Mouse (Mus musculus) limb, embryonic 14.5 days (tissue): ENCODE results near the gene Kpna6. TPM values are rescaled to one million over a fixed set of nuclear protein-coding genes. Genes with fewer than 3 reads are reported as not detected.

Experiments
- ATAC-seq: fragments of 200-750 bp; cut with Nextera tagmentation; 2 replicates; pipeline ENCODE4 v1.8.0; 2017; ENCODE audit warnings: low read depth, moderate number of reproducible peaks, moderate TSS enrichment; ENCODE audit not compliant: low FRiP score
- DNase-seq: peaks from one replicate; pipeline ENCODE4 v3.0.0-alpha.2; 2015; ENCODE audit warnings: low spot score
- H3K27ac ChIP-seq: fragments of 300-500 bp; sonication (generic); replicated peaks from 2 replicates; pipeline ENCODE4 v1.5.1; 2014; ENCODE audit warnings: low read depth, mild to moderate bottlenecking, low read length, moderate library complexity, mixed read lengths
- H3K27me3 ChIP-seq: fragments of 300-500 bp; sonication (generic); 2 replicates; pipeline ENCODE4 v1.6.1; 2014; ENCODE audit warnings: low read length, mixed read lengths; ENCODE audit not compliant: control insufficient read depth, insufficient read depth
- H3K36me3 ChIP-seq: fragments of 300-500 bp; sonication (generic); 2 replicates; pipeline ENCODE4 v1.6.1; 2014; ENCODE audit warnings: mild to moderate bottlenecking, low read length, moderate library complexity, mixed read lengths; ENCODE audit not compliant: control insufficient read depth, insufficient read depth
- H3K4me1 ChIP-seq: fragments of 300-500 bp; sonication (generic); 2 replicates; pipeline ENCODE4 v1.6.1; 2014; ENCODE audit warnings: antibody characterized with exemption, low read length, mixed read lengths; ENCODE audit not compliant: control insufficient read depth, insufficient read depth
- H3K4me2 ChIP-seq: fragments of 300-500 bp; sonication (generic); replicated peaks from 2 replicates; pipeline ENCODE4 v1.6.1; 2014; ENCODE audit warnings: low read depth, mild to moderate bottlenecking, low read length, moderate library complexity; ENCODE audit not compliant: severe bottlenecking
- H3K4me3 ChIP-seq: fragments of 300-500 bp; sonication (generic); replicated peaks from 2 replicates; pipeline ENCODE4 v1.5.1; 2014; ENCODE audit warnings: low read length
- H3K9ac ChIP-seq: fragments of 300-500 bp; sonication (generic); 2 replicates; pipeline ENCODE4 v1.6.1; 2014; ENCODE audit warnings: mild to moderate bottlenecking, low read depth, low read length, moderate library complexity; ENCODE audit not compliant: severe bottlenecking
- H3K9me3 ChIP-seq: fragments of 300-500 bp; sonication (generic); 2 replicates; pipeline ENCODE4 v1.6.1; 2016; ENCODE audit warnings: low read length; ENCODE audit not compliant: control insufficient read depth
- POLR2A ChIP-seq: fragments of 200-500 bp; IDR thresholded peaks from 2 replicates; pipeline ENCODE4 v1.8.0; 2012; ENCODE audit warnings: inconsistent platforms, mild to moderate bottlenecking, moderate library complexity, borderline replicate concordance; ENCODE audit not compliant: insufficient read depth, insufficient read length; ENCODE audit errors: extremely low read depth
- WGBS: fragments of 180-500 bp; shearing (Covaris S2); extraction: QIAGEN DNeasy Blood & Tissue Kit; methylation state at CpG from one replicate; pipeline ENCODE4 v1.1.7; 2014; 5-methylcytosine and 5-hydroxymethylcytosine counted together
- polyA plus RNA-seq, 2 experiments: library from polyadenylated mRNA; depleted of rRNA in 1 of 2; stranded (reverse) in 1 of 2; unstranded in 1 of 2; fragments of >200 nt; fragmentation: Nextera tagmentation in 1 of 2; extraction: Ambion mirVana in 1 of 2; gene quantifications; 2 replicates each; pipeline versions ENCODE4 v1.2.1 to v1.2.3; 2012 to 2014

Kpna6 gene
- polyA plus RNA-seq, 2 experiments = 14.6 to 35.2 TPM

DNA sequence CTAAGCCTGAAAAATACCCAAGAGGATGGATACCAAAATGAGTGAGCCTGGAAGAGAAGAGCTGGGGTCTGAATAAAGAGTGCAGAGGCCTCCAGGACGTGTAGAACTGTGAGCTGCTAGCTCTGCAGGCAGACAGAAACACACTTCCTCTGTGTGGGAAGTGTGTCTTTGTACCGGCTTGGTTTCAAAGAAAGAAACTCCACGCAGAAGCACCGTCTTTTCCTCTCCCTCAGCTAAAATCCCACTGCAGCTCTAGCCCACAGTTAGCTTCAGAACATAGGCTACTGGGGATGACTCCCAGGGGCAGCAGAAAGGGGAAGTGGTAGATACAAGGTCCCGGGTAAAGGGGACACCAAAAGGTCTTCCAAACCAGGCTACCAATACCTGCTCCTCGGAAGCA lies 27.4 kb downstream of the Kpna6 start:
- H3K27ac ChIP-seq = no peak overlapping the region
- no peak for DNase-seq
- H3K4me2 ChIP-seq = no peak overlapping the region
- no peak for TF ChIP-seq POLR2A
- no peak for ATAC-seq
- no peak overlapping the region for H3K4me3 ChIP-seq
- H3K9me3 ChIP-seq = no peaks in the 10 kb centered on the region
- H3K9ac ChIP-seq = no peak overlapping the region
- peaks cover 6% of the 10 kb centered on the region for H3K4me1 ChIP-seq
- H3K36me3 ChIP-seq = peaks cover 57% of the 10 kb centered on the region
- WGBS = 93% methylated on average over 6 of the region's 6 CpGs
- no peaks in the 10 kb centered on the region for H3K27me3 ChIP-seq

DNA sequence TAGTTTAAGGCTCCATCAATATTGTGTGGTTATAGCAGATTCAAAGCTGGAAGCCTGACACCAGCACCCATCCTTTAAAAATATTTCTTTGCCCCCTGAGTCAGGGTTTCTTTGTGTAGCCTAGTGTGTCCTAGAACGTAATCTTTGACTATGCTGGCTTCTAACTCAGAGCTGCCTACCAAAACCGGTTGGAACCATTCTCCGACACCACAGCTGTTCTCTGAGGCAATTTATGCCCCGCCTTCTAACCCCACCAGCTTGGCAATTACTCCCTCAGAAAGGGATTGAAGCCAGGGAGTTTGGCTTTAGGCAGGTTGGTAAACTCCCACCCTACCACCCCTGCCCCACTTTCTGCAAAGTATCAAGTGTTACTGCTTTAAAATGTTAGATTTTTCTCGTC lies 30.8 kb downstream of the Kpna6 start:
- 30% methylated on average over 5 of the region's 5 CpGs for WGBS
- ATAC-seq (no peak), DNase-seq (peak; percentile 35)
- H3K27me3 ChIP-seq = no peaks in the 10 kb centered on the region
- peaks cover 47% of the 10 kb centered on the region for H3K36me3 ChIP-seq
- peak overlapping the region; percentile 55 for H3K4me3 ChIP-seq
- H3K9ac ChIP-seq = 0 out of 2 replicates have a peak overlapping the region, but pooled peaks have one; percentile 1
- H3K4me1 ChIP-seq = peaks cover 20% of the 10 kb centered on the region
- 0 out of 2 replicates have a peak overlapping the region, but pooled peaks have one; percentile 43 for H3K27ac ChIP-seq
- peak overlapping the region; percentile 29 for H3K4me2 ChIP-seq
- H3K9me3 ChIP-seq = no peaks in the 10 kb centered on the region
- no peak for TF ChIP-seq POLR2A

DNA sequence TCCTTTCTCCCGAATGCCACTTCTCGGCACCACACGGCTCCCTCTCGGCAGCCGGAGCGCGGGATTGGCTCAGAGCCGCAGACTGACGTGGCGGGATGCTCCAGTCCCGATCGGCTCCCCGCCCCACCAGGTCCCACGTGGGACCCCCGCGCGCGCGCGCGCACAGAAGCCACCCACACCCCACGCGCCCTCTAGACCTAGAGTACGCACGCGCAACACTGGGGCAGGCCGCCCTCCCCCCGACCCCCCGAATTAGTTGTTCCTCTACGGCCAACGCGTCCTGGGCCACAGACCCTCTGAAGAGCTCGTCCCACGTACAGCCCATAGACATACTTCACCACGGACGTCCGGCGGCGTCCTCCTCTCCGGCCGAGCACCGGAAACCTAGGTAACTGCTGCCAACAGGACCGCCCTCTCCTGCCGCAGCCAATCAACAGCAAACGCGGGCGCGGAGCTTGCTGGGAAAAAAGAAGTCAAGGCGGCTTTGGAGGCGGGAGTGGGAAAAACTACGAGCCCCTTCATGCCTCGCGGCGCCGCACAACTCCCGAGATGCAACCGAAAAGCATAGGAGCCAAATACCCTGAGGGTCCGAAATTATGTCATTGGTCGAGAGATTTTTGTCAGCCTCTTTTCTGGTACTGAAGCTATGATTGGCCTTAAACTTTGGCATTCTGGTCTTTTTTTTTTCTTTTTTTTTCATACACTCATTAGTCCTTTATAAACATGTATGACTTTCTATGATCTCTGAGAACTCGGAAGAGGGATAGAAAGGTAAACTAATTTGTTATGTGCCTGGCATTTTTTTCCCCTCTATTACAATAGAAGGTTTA lies 31.7 kb downstream of the Kpna6 start, which contains the start of gene Txlna:
Gene Txlna (minus strand): TSS at position 428 of the 830 bp plus-strand sequence.
- Histone ChIP-seq H3K4me1 (peaks cover 20% of the 10 kb centered on the region), H3K9ac (peak within 1 kb of the TSS; percentile 70), H3K36me3 (peaks cover 47% of the 10 kb centered on the region), H3K4me2 (peak within 1 kb of the TSS; percentile 73), H3K27me3 (no peaks in the 10 kb centered on the region), H3K9me3 (no peaks in the 10 kb centered on the region), H3K27ac (peak within 1 kb of the TSS; percentile 88), H3K4me3 (peak within 1 kb of the TSS; percentile 55)
- peak; percentile 78; the same call in 1 of the 2 replicates for TF ChIP-seq POLR2A
- peak; percentile 94 for ATAC-seq
- under 1% methylated on average over 50 of the region's 60 CpGs for WGBS
- peak; percentile 98 for DNase-seq

DNA sequence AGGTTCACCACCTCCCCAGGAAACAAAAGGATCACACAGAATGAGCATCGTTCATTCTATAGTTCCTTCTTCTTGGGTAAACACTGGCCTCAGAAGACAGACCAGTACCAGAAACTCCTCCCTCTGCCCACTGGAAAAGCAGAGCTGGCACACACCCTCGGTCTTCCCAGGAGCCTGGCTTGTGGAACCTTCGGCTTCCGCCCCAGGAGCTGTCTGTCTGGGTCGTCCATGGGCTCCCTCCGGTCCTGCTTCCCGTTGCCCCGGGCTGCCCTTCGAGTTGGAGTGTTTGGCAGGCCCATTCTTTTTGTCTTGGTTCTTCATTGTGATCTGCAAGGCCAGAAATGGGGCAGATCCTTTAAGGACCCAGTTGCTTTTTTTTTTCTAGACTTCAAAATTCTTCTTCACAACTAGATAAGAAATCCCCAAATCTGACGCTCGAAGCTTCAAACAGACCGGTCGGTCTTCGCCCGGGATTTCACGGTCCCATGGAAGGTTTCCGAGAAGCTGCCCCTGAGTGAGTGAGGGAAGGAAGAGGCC lies 32.4 kb downstream of the Kpna6 start:
- ATAC-seq = no peak
- H3K9me3 ChIP-seq = no peaks in the 10 kb centered on the region
- WGBS = 5% methylated on average over 17 of the region's 17 CpGs
- H3K9ac ChIP-seq = peak overlapping the region; percentile 70
- 0 out of 2 replicates have a peak, but pooled peaks have one; percentile 40 for TF ChIP-seq POLR2A
- H3K27me3 ChIP-seq = no peaks in the 10 kb centered on the region
- peaks cover 20% of the 10 kb centered on the region for H3K4me1 ChIP-seq
- peak overlapping the region; percentile 88 for H3K27ac ChIP-seq
- H3K4me3 ChIP-seq = peak overlapping the region; percentile 55
- DNase-seq = no peak
- H3K4me2 ChIP-seq = peak overlapping the region; percentile 73
- peaks cover 48% of the 10 kb centered on the region for H3K36me3 ChIP-seq

DNA sequence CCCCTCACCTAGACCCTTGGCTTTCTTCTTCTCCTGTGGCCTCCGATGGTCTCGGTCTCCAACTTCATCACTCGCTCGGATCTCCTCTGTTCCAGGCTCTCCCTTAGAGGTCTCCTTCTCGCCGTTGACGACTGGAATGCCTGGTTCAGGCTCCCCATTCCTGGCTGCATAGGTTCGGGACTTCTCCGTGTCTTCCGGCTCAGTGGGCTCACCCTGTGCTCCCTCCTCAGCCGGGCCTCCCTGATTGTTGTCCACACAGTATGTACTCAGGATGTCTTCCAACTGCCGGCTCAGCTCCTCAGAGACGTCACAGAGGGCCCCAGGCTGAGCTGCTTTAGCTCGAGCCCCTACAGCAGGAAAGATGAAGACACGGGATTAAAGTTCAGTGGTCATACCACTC lies 33.3 kb downstream of the Kpna6 start:
- no peaks in the 10 kb centered on the region for H3K9me3 ChIP-seq
- DNase-seq (no peak), ATAC-seq (no peak)
- peaks cover 20% of the 10 kb centered on the region for H3K4me1 ChIP-seq
- H3K4me2 ChIP-seq = peak overlapping the region; percentile 73
- WGBS = 87% methylated on average over 15 of the region's 15 CpGs
- H3K27ac ChIP-seq = no peak overlapping the region
- H3K9ac ChIP-seq = peak overlapping the region; percentile 70
- H3K4me3 ChIP-seq = peak overlapping the region; percentile 55
- no peaks in the 10 kb centered on the region for H3K27me3 ChIP-seq
- H3K36me3 ChIP-seq = peaks cover 52% of the 10 kb centered on the region
- TF ChIP-seq POLR2A = no peak
